Mouse (Mus musculus) heart, embryonic 12.5 days (tissue): ENCODE data around the gene Prkce. TPM values are rescaled to one million over a fixed set of nuclear protein-coding genes. Genes with fewer than 3 reads are reported as not detected.

ENCODE experiments used
- ATAC-seq: fragments of 200-750 bp; cut with Nextera tagmentation; 2 replicates; pipeline ENCODE4 v1.8.0; 2017; ENCODE audit warnings: moderate TSS enrichment, moderate library complexity; ENCODE audit not compliant: insufficient number of reproducible peaks, low FRiP score
- H3K27ac ChIP-seq: fragments of 300-500 bp; sonication (generic); 2 replicates; pipeline ENCODE4 v1.5.1; 2016; ENCODE audit warnings: mild to moderate bottlenecking, moderate library complexity; ENCODE audit not compliant: poor library complexity, severe bottlenecking
- H3K27me3 ChIP-seq: fragments of 300-500 bp; sonication (generic); replicated peaks from 2 replicates; pipeline ENCODE4 v1.6.1; 2016; ENCODE audit warnings: mild to moderate bottlenecking, moderate library complexity
- H3K36me3 ChIP-seq: fragments of 300-500 bp; sonication (generic); 2 replicates; pipeline ENCODE4 v1.6.1; 2016; ENCODE audit warnings: mild to moderate bottlenecking, moderate library complexity
- H3K4me1 ChIP-seq: fragments of 300-500 bp; sonication (generic); replicated peaks from 2 replicates; pipeline ENCODE4 v1.6.1; 2016; ENCODE audit warnings: mild to moderate bottlenecking
- H3K4me2 ChIP-seq: fragments of 300-500 bp; sonication (generic); 2 replicates; pipeline ENCODE4 v1.6.1; 2016; ENCODE audit warnings: mild to moderate bottlenecking, moderate library complexity
- H3K4me3 ChIP-seq: fragments of 300-500 bp; sonication (generic); 2 replicates; pipeline ENCODE4 v1.5.1; 2016; ENCODE audit warnings: mild to moderate bottlenecking
- H3K9ac ChIP-seq: fragments of 300-500 bp; sonication (generic); 2 replicates; pipeline ENCODE4 v1.6.1; 2016; ENCODE audit warnings: mild to moderate bottlenecking, moderate library complexity
- H3K9me3 ChIP-seq: fragments of 300-500 bp; sonication (generic); replicated peaks from 2 replicates; pipeline ENCODE4 v1.6.1; 2016; ENCODE audit warnings: mild to moderate bottlenecking, moderate library complexity
- WGBS: fragments of 180-500 bp; shearing (Covaris S2); methylation state at CpG from one replicate; pipeline ENCODE4 v1.1.7; 2016; 5-methylcytosine and 5-hydroxymethylcytosine counted together
- polyA plus RNA-seq: library from polyadenylated mRNA; unstranded; fragments of >200 nt; fragmentation: Nextera tagmentation; extraction: Ambion mirVana; gene quantifications from 2 replicates; pipeline ENCODE4 v1.2.1, GENCODE M21; 2016

Gene Prkce
- polyA plus RNA-seq, 1 experiment from 2014 or later = 12.0 TPM

DNA sequence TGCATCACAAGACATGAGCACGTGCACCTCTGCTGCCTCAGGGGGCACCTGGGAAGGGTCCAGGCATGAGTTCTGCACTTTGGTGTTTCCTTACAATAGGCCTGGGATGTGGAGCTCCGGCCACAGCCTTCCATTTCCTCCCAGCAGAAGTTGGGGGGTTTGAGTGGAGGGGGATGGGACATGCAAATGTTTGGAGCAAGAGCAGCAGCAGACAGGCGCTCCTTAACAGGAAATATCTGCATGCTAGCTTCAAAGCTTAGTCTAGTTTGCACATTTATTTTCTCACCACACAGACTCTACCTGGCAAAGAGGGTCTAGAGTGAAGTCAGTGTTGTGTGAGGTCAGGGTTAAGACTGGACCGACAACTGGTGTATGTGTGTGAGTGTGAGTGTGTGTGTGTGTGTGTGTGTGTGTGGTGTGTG, 169.1 kb downstream of the Prkce start:
- peak overlapping the region; percentile 8; the same call in 1 of the 2 replicates for H3K27ac ChIP-seq
- 48% methylated on average over 4 of the region's 4 CpGs for WGBS
- peak; percentile 51; the same call in 1 of the 2 replicates for ATAC-seq

DNA sequence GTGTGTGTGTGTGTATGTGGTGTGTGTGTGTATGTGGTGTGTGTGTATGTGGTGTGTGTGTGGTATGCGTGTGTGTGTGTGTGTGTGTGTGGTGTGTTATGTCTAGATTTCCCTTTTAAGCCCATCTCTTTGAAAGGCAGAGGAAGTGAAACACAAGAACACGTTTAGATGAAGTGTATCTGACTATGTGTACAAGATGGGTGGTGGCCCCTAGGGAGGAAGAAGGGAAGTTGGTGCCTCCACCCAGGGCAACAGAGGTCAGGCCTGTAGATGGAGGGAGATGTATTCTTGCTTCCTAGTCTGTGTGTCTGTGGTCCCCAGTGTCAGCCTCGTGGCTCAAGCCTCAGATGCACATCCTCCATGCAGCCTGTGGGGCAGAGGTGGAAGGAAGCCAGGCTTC, 169.5 kb downstream of the Prkce start:
- H3K27ac ChIP-seq = 0 out of 2 replicates have a peak overlapping the region, but pooled peaks have one; percentile 8
- 58% methylated on average over 3 of the region's 3 CpGs for WGBS
- no peaks in the 10 kb centered on the region for H3K27me3 ChIP-seq
- no peak overlapping the region for H3K4me3 ChIP-seq
- no peaks in the 10 kb centered on the region for H3K9me3 ChIP-seq
- no peak overlapping the region for H3K9ac ChIP-seq
- no peaks in the 10 kb centered on the region for H3K36me3 ChIP-seq
- ATAC-seq = no peak
- peaks cover 46% of the 10 kb centered on the region for H3K4me1 ChIP-seq
- H3K4me2 ChIP-seq = no peak overlapping the region

More for the DNA sequence above, 169.1 kb downstream of the Prkce start:
- no peaks in the 10 kb centered on the region for H3K9me3 ChIP-seq
- no peak overlapping the region for H3K9ac ChIP-seq
- no peaks in the 10 kb centered on the region for H3K27me3 ChIP-seq
- no peak overlapping the region for H3K4me3 ChIP-seq
- H3K4me1 ChIP-seq = peaks cover 49% of the 10 kb centered on the region
- H3K4me2 ChIP-seq = no peak overlapping the region
- H3K36me3 ChIP-seq = no peaks in the 10 kb centered on the region

DNA sequence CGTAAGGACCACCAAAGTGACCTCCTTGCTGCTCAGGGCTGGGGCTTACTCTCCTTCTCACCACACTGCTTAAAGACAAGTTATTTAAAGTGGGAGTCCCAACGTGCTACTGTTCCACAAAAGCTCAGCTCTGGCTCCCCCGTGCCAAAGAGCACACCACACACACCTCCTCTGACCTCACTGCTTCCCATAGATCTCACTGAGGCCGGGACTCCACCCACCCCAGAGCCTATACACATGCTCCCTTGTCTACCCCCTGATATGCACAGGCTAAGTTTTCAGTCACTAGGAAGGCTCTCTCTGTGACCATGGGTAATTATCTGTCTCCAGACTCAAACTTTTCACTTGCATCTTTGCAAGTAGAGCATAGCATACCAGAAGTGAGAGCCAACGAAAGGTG, 170.7 kb downstream of the Prkce start:
- no peak overlapping the region for H3K27ac ChIP-seq
- H3K9me3 ChIP-seq = no peaks in the 10 kb centered on the region
- 59% methylated on average over 5 of the region's 5 CpGs for WGBS
- H3K36me3 ChIP-seq = no peaks in the 10 kb centered on the region
- H3K4me2 ChIP-seq = no peak overlapping the region
- no peaks in the 10 kb centered on the region for H3K27me3 ChIP-seq
- H3K4me1 ChIP-seq = peaks cover 46% of the 10 kb centered on the region
- H3K4me3 ChIP-seq = no peak overlapping the region
- no peak overlapping the region for H3K9ac ChIP-seq
- ATAC-seq = no peak

DNA sequence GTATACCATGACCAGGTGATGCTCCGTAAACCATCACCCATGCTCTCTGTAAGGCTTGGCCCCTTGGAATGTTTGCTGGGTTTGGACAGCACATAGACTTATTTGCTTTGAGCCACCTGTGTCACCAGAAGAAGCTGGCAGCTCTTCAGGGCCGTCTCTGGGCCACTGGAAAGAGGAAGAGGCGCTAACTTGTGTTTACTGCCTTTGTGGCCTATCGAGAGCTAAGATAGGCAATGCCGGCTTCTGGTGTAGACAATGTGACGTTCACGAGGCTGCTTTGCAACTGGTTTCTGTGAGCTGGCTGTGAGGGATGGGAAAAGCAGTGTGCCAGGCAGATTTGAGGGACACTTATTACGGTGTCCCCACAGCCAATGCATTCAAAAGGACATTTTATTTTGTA, 176.4 kb downstream of the Prkce start:
- peaks cover 33% of the 10 kb centered on the region for H3K4me1 ChIP-seq
- H3K9ac ChIP-seq = no peak overlapping the region
- peak overlapping the region; percentile 5; the same call in 1 of the 2 replicates for H3K27ac ChIP-seq
- 42% methylated on average over 8 of the region's 8 CpGs for WGBS
- H3K4me3 ChIP-seq = no peak overlapping the region
- H3K4me2 ChIP-seq = no peak overlapping the region
- H3K9me3 ChIP-seq = no peaks in the 10 kb centered on the region
- ATAC-seq = no peak
- H3K27me3 ChIP-seq = no peaks in the 10 kb centered on the region
- H3K36me3 ChIP-seq = no peaks in the 10 kb centered on the region

DNA sequence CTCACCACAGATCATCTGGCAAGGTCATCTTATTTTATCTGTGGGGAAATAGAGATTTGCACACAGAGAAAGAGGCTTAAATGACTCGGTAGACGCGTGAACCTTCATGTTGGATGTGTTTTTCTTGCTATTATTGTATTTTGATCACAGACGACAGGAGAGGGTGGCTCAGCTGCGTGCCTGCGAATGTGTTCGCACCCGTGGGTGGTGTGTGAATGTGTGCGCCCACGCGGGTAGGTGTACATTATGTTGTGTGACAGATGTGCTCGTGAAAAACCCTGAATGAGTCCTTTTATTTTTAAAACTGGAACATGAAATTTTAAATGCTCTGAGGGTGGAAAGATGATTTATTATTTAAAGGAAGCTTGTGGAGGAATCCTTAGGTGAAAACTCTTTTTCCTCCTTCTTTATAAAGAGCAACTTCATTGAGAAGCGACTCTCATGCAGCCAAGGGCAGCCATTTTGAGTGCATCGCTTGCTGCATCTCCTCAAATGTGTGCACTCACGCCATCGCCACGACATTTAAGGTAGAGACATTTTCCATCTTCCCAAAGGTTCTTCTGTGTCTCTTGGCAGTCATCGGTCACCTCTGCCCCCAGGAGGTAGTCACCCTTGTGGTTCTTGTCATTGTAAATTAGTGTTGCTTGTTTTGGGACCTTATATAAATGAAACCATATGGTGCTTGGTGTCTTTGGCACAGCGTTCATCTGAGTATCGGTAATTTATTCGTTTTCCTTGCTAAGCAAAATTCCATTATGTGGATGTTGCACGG, 177.8 kb downstream of the Prkce start:
- H3K9ac ChIP-seq = no peak overlapping the region
- no peaks in the 10 kb centered on the region for H3K9me3 ChIP-seq
- H3K27ac ChIP-seq = no peak overlapping the region
- H3K36me3 ChIP-seq = no peaks in the 10 kb centered on the region
- ATAC-seq = no peak
- no peak overlapping the region for H3K4me2 ChIP-seq
- H3K4me3 ChIP-seq = no peak overlapping the region
- WGBS = 92% methylated on average over 22 of the region's 22 CpGs
- H3K4me1 ChIP-seq = peaks cover 39% of the 10 kb centered on the region
- no peaks in the 10 kb centered on the region for H3K27me3 ChIP-seq

DNA sequence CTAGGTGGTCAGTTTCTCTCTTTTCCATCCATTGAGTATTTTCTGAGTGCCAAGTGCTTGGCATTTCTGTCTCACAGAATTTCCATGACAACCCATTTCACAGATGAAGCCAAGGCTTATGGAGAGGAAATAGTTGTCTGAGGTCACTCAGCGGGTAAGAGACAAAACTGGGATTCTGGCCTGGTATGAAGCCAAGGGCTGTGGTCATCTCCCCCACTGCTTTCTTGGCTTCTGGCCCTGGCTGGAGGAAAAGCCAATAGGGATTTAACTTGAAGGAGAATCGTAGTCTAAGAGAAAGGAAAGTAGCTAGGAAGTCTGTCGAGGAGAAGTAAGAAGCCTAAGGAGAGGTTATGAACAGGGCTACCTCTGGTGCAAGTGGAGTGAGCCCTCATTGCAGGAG, 182.7 kb downstream of the Prkce start:
- peaks cover 58% of the 10 kb centered on the region for H3K4me1 ChIP-seq

DNA sequence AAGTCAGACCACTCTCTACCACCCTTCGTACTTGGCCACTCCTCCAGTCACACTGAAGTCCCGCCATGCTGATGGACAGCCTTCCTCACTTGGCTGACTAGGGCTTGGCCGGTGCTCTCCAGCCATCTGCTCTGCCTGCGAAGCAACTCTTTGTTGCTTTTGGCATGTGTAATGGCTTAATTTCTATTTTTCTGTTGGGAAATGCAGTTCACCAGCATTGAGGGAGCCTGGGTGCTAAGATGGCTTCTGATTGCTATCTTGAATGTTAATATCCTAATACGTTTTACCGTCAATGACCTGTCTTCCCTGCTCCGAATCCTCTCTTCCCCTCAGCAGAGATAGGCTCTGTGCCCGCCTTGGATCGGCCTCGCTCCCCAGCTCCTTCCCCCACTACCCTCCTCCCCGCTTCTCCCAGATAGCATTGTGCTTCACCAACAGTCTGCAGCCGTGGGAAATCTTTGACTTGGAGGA, 183.2 kb downstream of the Prkce start:
- Histone ChIP-seq H3K4me2 (peak overlapping the region; percentile 45), H3K4me3 (no peak overlapping the region)
- ATAC-seq = peak; percentile 55; the same call in 1 of the 2 replicates

More for the DNA sequence above, 182.7 kb downstream of the Prkce start:
- Histone ChIP-seq H3K9ac (no peak overlapping the region), H3K36me3 (no peaks in the 10 kb centered on the region), H3K4me3 (no peak overlapping the region), H3K27me3 (no peaks in the 10 kb centered on the region), H3K4me2 (peak overlapping the region; percentile 45), H3K9me3 (no peaks in the 10 kb centered on the region), H3K27ac (peak overlapping the region; percentile 69)
- 45% methylated on average over 3 of the region's 3 CpGs for WGBS
- no peak for ATAC-seq

DNA sequence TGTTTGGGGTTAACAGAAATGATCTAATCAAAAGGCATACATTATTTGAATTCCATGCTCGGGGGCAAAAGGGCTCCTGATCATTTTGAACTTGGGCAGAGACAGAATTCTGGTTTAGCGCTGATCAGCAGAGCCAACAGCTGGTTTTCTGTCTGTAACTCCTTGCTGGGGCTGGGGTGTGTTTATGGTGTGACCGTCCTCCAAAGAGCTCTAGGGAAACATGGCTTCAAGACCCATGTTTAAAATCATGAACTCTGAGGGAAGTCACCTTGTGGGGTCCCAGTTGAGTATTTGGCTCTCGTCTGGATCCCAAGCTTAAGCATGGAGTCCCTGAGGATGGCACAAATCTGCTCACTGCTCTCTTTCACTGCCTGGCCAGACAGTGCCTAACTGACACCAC, 183.7 kb downstream of the Prkce start:
- no peak for ATAC-seq
- Histone ChIP-seq H3K9ac (no peak overlapping the region), H3K4me2 (peak overlapping the region; percentile 45)

More for the DNA sequence above, 183.2 kb downstream of the Prkce start:
- no peak overlapping the region for H3K9ac ChIP-seq
- H3K36me3 ChIP-seq = no peaks in the 10 kb centered on the region
- WGBS = 39% methylated on average over 12 of the region's 12 CpGs
- H3K27me3 ChIP-seq = no peaks in the 10 kb centered on the region
- peaks cover 59% of the 10 kb centered on the region for H3K4me1 ChIP-seq
- H3K27ac ChIP-seq = peak overlapping the region; percentile 69
- H3K9me3 ChIP-seq = no peaks in the 10 kb centered on the region

DNA sequence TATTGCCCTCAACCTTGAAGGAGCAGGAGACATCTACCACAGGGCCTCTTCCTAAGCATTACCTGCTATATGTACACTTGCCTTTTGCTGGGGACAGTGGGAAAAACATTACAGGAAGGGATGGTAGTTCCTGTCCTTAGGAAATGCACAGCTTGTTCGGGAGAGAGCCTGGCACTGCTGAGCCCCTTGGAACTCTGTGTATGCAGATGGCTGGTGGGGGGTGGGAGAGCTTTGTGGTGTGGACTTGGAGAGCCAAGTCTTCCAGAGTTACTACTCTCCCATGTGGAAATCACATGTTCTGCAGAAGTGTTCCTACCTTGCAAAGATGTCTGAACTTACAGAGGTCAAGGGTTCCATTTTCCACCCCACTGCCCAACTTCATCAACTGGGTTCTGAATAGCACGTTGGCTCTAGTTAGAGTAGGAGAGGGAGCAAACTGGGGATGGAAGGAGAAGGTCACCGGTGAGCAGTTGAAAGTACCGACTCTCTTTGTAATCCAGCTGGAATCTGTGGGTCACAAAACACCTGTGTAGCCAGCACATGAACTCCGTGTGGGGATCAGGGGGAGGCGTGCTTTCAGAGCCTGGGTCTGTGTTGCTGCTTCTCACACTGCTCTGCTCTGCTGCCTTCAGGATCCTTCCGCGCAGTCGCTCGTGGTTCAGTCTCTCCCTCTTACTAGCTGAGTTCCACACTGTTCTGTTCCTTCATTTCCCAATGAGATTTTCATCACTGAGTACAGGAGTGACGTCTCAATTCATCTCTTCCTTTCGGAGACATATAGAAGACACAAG, 184.9 kb downstream of the Prkce start:
- no peak overlapping the region for H3K9ac ChIP-seq
- no peak for ATAC-seq
- H3K27me3 ChIP-seq = no peaks in the 10 kb centered on the region
- H3K27ac ChIP-seq = no peak overlapping the region
- peaks cover 62% of the 10 kb centered on the region for H3K4me1 ChIP-seq
- no peaks in the 10 kb centered on the region for H3K36me3 ChIP-seq
- no peaks in the 10 kb centered on the region for H3K9me3 ChIP-seq
- no peak overlapping the region for H3K4me2 ChIP-seq
- WGBS = 84% methylated on average over 12 of the region's 12 CpGs
- H3K4me3 ChIP-seq = no peak overlapping the region

More for the DNA sequence above, 183.7 kb downstream of the Prkce start:
- H3K4me3 ChIP-seq = no peak overlapping the region
- H3K9me3 ChIP-seq = no peaks in the 10 kb centered on the region
- WGBS = 54% methylated on average over 4 of the region's 4 CpGs
- H3K27ac ChIP-seq = peak overlapping the region; percentile 69
- H3K4me1 ChIP-seq = peaks cover 63% of the 10 kb centered on the region
- H3K36me3 ChIP-seq = no peaks in the 10 kb centered on the region
- no peaks in the 10 kb centered on the region for H3K27me3 ChIP-seq

DNA sequence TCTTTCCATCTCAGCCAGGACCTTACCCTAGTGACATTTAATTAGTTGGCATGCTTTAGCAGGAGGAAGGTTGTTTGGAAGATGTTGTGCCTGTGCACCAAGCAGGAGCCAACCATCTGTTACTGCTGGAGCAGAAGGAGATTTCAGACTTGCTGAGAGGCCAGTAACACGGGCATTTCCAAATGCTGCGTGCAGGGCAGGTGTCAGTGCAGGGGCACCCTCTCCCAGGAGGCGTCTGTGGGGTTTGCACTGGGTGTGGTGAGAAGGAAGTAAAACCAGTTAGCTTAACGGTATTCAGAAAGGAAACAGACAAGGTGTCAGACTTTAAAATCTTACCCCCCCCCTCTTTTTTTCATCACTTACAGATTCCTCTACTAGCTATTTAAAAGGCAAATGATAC, 186.1 kb downstream of the Prkce start:
- no peaks in the 10 kb centered on the region for H3K9me3 ChIP-seq
- no peak overlapping the region for H3K4me2 ChIP-seq
- no peak overlapping the region for H3K9ac ChIP-seq
- H3K27me3 ChIP-seq = no peaks in the 10 kb centered on the region
- WGBS = 31% methylated on average over 4 of the region's 4 CpGs
- H3K4me3 ChIP-seq = no peak overlapping the region
- ATAC-seq = no peak
- H3K4me1 ChIP-seq = peaks cover 65% of the 10 kb centered on the region
- H3K36me3 ChIP-seq = no peaks in the 10 kb centered on the region
- no peak overlapping the region for H3K27ac ChIP-seq

DNA sequence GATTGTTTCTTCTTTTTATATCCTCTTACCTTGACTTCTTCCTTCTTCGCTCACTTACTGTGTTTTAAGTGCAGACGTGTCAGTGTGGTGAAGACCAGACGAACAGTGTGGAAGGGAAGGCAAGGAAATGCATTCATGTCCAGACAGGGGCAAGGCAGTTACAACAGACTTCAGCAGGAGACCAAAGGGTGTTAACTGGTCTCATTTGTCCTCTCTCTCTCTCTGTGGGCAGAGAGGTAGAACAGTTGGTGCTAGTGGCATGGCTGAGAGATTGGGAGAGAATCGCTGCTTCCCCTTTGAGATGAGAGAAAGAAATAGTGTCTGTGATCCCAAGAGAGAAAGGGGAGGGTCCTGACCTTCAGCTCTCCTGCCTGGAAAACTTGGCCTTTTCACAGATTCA, 186.5 kb downstream of the Prkce start:
- Histone ChIP-seq H3K4me1 (peaks cover 69% of the 10 kb centered on the region), H3K4me3 (no peak overlapping the region), H3K27ac (peak overlapping the region; percentile 8; the same call in 1 of the 2 replicates), H3K27me3 (no peaks in the 10 kb centered on the region), H3K4me2 (no peak overlapping the region), H3K9ac (no peak overlapping the region), H3K36me3 (no peaks in the 10 kb centered on the region), H3K9me3 (no peaks in the 10 kb centered on the region)
- 51% methylated on average over 4 of the region's 4 CpGs for WGBS
- ATAC-seq = no peak
